Mouse (Mus musculus) ovary, postnatal 36 days (tissue): ENCODE data around the gene Lbx1.

ENCODE experiments used
- DNase-seq: peaks from one replicate; pipeline ENCODE4 v3.0.0; 2022; ENCODE audit warnings: low spot score, mixed read lengths

Lbx1 gene

DNA sequence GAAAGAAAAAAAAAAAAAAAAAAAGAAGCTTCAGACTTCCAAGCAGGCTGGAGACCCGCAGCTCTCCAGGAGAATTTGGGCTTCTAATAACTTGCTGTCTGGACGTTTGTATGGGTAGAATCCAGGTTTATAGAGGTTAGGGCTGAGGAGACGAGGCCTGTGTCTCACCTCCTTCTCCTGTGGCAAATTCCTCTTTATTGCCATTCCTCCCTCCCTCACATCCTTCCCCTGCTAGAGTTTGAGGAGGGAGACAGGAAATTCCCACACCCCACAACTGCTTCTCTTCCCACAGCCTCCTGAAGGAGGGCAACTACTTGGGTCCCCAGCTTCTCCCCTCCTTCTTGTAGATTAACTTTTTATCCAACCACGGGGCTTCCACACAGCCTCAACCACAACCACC, 20.2 kb downstream of the Lbx1 start:
- no peak for DNase-seq

DNA sequence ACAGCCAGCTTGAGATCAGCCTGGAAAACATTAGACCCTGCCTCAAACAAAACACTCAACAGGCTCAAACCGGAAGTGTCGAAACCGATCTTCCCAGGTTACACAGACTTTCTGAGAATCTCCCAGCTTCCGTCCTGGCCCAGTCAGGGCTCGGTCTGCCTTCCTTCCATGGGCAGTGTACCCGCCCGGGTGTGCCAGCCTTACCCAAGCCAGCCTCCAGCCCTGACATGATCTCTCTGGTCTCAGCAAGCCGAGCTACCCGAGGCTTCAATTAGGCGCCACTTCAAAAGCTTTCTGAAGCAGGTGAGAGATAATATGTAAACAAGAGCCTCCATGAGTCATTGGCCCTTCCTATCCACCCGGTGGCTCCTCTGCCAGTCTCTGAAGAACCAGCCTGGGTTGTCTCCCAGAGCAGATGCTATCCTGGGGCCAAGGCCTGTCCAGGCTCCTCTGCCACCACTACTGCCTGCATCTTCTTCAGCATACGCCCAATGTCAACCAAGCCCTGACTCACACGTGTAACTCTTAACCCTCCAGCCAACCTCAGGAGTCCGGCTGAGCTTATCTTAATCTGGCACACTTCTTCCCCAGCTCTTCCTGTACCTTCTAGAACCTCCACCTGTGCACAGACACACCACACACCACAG, 25.7 kb downstream of the Lbx1 start:
- no peak for DNase-seq

DNA sequence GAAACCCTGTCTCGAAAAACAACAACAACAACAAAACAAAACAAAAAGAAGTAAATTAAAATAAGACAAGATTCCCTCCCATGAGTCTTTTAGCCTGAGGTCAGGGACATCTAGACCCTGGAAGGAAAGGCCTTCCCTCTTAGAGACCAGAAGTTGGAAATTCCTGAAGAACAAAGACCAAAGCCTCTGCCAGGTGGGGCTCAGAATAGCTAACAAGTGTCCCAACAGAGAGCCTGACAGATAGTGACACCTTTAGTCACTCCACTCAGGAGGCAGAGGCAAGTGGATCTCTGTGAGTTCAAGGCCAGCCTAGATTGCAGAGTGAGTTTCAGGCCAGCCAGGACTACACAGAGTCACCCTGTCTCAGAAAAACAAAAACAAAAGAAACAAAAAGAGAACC, 26.4 kb downstream of the Lbx1 start:
- no peak for DNase-seq

DNA sequence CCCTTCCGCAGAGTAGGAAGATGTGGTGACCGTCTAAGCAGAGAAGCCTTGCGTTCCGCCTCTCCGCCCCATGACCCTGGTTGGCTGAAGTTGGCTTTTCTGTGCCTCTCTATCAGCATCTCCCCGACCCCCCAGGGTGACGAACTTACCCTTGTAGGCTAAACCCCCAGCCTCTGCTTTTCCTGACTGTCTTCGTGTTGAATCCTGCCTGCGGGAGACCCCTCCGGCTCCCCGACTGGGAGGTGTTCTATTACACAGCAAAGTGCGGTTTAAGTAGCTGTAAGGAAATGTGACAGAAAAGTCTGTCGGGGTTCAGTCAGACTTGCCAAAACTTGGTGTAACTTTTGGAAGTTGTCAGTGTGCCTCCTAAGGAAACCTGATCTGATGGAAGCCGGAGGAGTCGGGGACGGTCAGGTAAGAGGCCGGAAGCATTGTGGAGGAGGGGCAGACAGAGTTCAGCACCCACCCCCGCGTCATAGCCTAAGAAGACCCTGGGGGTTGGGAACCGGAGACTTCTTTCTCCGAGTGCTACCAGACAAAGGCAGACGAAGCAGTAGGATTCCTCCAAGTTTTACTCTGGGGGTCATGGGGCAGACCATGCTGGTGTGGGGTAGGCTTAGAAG, 27.1 kb downstream of the Lbx1 start:
- no peak for DNase-seq

DNA sequence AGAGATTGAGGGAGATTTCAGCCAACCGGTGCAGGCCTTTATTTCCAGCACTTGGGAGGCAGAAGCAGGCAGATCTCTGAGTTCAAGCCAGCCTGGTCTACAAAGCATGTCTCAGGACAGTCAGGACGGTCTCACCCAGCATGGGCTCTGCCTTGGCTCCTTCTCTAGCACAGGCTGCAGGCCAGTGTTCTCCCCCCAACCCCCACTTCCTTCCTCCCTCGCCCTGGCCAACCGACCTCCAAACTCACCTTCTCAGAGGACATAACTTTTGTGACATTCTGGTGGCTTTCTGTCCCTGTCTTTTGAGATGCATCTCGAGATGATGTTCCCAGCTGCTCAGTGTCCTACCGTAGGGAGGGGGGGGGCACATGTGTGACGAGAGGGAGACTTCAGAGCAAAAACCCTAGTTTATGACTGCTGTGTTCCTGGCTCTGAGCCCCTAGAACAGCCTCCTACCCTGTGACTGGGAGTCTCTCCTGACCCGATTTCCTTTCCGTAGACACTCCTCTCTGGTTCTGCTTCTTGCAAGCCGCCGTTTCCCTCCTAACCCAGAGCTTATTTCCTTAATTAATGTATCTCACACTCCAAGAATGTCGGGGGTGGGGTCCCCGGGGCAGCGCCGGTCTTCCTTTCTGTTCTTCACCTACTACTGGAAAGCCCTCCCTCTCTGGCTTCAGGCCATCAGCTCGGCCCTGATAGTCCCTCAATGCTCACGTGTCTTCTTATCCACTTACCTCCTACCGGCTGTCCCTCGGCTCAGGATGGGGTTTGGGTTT, 27.8 kb downstream of the Lbx1 start:
- peak; percentile 28 for DNase-seq

DNA sequence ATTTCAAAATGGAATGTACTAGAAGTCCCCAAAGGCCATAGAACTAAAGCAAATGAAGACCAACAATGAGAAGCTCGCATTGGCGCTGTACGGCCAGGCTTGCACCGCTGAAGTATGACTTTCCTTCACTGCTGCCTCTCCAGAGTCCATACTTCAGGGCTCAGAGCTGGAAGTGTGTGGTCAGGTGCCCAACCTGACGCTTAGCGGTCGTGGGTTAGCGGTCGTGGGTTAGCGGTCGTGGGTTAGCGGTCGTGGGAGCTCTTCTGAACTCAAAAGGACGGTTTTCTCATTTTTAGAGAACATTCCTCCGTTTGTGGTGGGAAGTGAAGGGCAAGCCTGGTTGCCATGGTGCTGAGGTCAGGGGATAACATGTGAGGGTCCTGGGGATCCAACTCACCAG, 28.5 kb downstream of the Lbx1 start:
- no peak for DNase-seq

DNA sequence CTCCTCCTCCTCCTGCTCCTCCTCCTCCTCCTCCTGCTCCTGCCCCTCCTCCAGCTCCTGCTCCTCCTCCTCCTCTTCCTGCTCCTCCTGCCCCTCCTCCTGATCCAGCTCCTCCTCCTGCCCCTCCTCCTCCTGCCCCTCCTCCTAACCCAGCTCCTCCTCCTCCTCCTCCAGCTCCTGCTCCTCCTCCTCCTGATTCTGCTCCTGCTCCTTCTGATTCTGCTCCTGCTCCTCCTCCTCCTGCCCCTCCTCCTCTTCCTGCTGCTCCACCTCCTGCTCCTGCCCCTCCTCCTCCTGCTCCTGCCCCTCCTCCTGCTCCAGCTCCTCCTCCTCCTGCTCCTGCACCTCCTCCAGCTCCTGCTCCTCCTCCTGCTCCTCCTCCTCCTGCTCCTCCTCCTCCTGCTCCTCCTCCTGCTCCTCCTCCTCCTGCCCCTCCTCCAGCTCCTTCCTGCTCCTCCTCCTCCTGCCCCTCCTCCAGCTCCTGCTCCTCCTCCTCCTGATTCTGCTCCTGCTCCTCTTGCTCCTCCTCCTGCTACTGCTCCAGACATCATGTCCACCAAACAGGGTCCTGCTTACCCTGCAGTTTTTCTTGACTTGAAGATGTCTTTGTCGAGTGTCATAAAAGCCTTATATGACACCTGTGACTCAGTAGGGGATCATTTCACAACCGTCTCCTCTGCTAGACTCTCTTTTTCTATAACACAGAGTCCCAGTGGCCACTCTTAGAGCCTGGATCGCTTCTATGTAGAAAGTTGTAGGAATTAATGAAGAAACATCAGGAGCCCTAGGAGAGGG, 30.1 kb downstream of the Lbx1 start:
- no peak for DNase-seq

DNA sequence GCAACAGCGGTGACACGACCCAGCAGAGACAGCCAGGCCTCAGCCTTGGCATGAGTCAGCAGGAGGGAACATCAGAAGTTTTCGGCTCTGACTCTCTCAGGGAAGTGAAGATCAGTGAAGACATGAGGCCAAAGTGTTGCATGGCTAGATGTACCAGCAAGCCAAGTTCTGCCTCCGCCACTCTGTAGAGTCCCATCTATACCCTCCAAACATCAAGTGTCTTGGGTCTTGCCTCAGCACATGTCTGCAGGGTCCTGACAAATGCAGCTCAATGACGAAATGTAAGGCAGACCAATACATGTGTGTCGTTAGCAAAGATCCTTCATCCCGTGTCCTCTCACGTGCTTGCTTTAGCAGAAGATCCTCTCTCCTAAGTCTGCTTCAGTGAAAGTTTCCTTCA, 38.6 kb downstream of the Lbx1 start:
- DNase-seq: no peak

DNA sequence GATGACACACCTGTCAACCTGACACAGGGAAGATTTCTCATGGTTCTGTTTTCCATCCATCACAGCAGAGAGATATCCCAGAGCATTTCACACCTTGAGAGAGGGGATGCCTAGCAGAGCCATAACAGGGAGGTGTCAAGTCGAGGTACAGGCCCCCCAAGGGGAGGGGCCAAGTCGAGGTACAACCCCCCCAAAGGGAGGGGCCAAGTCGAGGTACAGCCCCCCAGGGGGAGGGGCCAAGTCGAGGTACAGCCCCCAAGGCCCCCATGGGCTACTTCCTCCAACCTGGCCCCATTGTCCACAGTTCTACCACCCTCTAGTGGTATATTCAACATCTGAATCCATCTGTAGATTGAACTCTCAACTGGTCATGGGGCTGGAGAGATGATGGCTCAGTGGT, 41.0 kb downstream of the Lbx1 start:
- DNase-seq: no peak
